Mouse (Mus musculus): Measurements from ENCODE around the gene Zswim4.

Gene Zswim4

GRCm38 (mm10) chr8:84180530-84181190 lies 56.2 kb downstream of the Zswim4 start:
- DNase-seq (ENCODE audit: low spot score), result no peak

- DNase-seq (ENCODE audit: low spot score), result no peak
Measured at GRCm38 (mm10) chr8:84179946-84180345, 56.9 kb downstream of the Zswim4 start.

- DNase-seq (ENCODE audit: low spot score), result no peak
Measured at GRCm38 (mm10) chr8:84178592-84178991, 58.3 kb downstream of the Zswim4 start.

GRCm38 (mm10) chr8:84177405-84177804 lies 59.5 kb downstream of the Zswim4 start:
- no peak for DNase-seq (ENCODE audit: low spot score)

GRCm38 (mm10) chr8:84176560-84176959 lies 60.3 kb downstream of the Zswim4 start:
- no peak for DNase-seq (ENCODE audit: low spot score)

GRCm38 (mm10) chr8:84173861-84174260 lies 63.0 kb downstream of the Zswim4 start:
- no peak for DNase-seq (ENCODE audit: low spot score)

GRCm38 (mm10) chr8:84170096-84170495 lies 66.8 kb downstream of the Zswim4 start:
- DNase-seq (ENCODE audit: low spot score), result no peak

GRCm38 (mm10) chr8:84167696-84168095 lies 69.2 kb downstream of the Zswim4 start:
- no peak for DNase-seq (ENCODE audit: low spot score)
